Mouse (Mus musculus) T-helper 2 cell (primary cell): ENCODE measurements around the gene Sigmar1.

ENCODE experiments used
- in situ Hi-C: fragments of 300-600 bp; cut with MboI, MseI; formaldehyde crosslinking; loops from one replicate; pipeline ENCODE4 v1.15.1; 2025; ENCODE audit warnings: high pct_unique_total_duplicates

The Sigmar1 gene

DNA sequence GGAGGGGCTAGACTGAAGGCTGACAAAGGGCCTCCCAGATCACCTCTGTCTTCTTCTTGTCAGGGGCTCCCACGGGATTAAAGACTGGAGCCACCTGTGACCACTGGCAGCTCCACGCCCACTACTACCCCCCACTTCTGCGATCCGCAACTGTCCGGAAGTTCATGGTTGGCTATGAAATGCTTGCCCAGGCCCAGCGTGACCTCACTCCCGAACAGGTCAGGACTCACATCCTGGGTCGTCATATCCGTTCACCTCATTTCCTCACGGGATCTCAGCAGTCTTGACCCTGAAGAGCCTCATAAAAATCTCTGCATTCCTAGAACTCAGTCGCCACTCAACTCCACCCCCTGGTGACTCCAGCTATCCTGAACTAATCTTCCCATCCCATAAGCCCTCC lies 2.1 kb upstream of the Sigmar1 start:
- in situ Hi-C loops, result loop anchor here (25.0 kb wide), 1 partner anchor 504 kb away; the partner anchor contains the start of gene Ccl21b

- in situ Hi-C loops, result loop anchor here (25.0 kb wide), 1 partner anchor 505 kb away; the partner anchor contains the start of gene Ccl21b
Observed at GRCm38 (mm10) chr4:41757321-41757720, 1.4 kb upstream of the Sigmar1 start.

DNA sequence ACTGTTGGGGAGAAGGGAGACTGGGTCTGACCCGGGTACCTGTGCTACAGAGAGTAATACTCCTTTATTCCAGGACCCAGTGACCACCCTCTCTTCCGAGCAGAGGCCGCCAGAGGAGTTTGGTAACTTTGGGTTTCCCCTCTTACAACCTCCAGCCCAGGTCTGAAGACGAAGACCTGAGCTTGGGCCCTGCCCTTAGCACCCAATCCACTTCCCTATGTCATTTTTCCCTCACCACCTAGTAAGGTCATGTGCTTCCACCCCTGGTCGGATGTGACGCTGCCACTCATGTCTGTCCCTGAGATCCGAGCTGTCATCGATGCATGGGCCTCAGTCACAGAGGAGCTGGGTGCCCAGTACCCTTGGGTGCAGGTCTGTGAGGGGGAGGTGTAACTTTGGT lies 483 bp upstream of the Sigmar1 start:
- in situ Hi-C loops, result loop anchor here (25.0 kb wide), 1 partner anchor 506 kb away; the partner anchor contains the start of gene Ccl21b

DNA sequence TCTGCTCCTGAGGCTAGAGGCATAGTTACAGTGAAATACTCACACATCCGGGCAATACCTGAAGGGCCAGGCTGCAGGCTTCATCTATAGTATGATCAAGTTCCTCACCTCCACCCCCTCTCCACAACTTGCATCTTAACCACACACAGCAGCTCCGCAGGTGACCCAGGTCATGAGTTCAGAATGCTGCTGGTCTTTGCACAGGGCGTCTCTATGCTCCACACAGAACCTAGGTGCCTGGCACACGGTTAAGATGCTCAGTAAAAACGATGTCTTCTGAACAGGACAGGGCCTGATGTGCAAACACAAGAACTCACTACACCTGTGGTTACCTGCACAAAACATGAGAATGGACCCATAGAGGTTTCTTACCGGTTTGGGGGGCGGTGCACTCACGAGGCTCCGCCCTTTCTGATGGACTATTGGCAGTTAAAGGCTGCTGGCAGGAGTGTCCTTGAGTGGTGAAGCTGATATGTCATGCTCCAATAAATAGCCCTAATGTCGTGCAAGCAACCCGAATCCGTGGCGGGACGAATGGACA lies 1.1 kb downstream of the Sigmar1 start, which contains the start of gene Galt:
Gene Galt, plus strand, starts transcription at position 432 of the 541 bp plus-strand sequence.
- in situ Hi-C loops, result loop anchor here (25.0 kb wide), 1 partner anchor 507 kb away; the partner anchor contains the start of gene Ccl21b

DNA sequence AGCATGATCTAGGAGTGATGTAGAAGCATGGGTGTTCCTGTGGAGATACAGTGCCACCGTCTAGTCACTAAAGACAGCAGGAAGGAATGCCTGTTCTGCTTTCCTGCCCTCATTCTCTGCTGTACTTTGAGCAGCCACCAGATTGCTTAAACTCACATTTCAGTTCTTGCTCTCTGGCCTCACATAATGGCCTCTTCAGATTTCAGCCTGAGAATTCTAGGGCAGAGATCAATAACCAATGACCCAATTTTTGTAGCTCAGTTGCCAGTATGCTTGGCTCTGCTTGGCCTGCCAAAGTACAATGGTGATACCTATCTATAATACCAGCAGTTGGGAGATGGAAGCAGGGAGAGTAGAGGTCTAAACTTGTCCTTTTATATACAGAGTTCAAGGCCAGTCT lies 10.9 kb downstream of the Sigmar1 start:
- in situ Hi-C loops, result loop anchor here (25.0 kb wide), 1 partner anchor 1033 kb away; the partner anchor contains the start of genes Aptx and Dnaja1

DNA sequence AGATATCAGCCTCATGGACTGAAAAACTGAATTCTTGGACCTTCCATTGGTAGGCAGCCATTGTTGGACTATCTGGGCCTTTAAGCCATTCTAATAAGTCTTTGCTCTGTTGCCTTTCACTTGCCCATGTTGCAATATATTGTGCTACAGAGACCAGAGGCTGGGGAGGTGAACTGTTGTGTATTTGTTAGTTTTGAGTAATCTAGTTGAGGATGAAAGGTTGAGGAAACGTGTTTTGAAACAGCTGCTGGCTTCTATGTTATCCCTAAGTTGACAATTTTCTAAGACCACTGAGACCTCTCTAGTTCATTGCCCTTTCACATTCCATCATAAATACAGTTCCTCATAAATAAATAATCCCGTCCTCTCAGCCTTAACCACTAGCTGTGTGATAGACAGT lies 11.8 kb downstream of the Sigmar1 start:
- in situ Hi-C loops, result loop anchor here (25.0 kb wide), 1 partner anchor 1032 kb away; the partner anchor contains the start of genes Aptx and Dnaja1

- in situ Hi-C loops, result loop anchor here (25.0 kb wide), 1 partner anchor 1029 kb away; the partner anchor contains the start of genes Aptx and Dnaja1
Observed at GRCm38 (mm10) chr4:41741158-41741560, 14.8 kb downstream of the Sigmar1 start.

DNA sequence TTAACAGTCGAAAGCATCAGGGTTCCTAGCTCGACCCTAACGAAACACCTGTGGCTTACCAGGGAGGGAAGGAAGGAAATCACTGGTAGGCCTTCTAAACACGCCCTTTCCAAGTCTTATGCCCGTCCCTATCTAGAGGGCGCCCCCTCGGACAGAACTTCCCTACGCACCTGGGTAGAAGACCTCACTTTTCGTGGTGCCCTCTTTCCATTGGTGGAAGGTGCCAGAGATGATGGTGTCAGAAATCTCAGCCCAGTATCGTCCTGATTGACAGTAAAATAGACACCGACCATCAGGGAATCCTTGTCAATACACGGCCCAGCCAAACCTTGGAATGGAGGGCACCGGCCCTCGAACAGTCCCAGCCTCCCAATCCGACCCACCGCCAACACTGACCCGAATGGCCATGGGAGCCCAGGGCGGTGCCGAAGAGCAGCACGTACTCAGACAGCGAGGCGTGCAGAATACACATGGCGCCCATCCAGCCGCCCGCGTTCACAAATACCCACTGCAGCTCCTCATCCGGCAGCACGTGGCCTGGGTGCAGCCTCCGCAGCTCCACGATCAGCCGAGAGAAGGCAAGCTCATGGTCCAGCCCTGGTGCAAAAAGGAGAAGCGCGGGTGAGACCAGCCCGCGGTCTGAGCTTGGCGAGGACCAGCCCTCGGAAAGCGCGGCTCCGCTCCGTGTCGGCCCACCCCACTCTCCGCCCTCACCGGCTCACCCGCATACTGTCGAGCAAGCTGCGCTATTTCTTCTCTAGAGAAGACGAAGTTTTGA lies 15.4 kb downstream of the Sigmar1 start:
- in situ Hi-C loops, result loop anchor here (25.0 kb wide), 1 partner anchor 1028 kb away; the partner anchor contains the start of genes Aptx and Dnaja1

GRCm38 (mm10) chr4:41739260-41739659 lies 16.7 kb downstream of the Sigmar1 start:
- in situ Hi-C loops, result loop anchor here (25.0 kb wide), 1 partner anchor 1027 kb away; the partner anchor contains the start of genes Aptx and Dnaja1

DNA sequence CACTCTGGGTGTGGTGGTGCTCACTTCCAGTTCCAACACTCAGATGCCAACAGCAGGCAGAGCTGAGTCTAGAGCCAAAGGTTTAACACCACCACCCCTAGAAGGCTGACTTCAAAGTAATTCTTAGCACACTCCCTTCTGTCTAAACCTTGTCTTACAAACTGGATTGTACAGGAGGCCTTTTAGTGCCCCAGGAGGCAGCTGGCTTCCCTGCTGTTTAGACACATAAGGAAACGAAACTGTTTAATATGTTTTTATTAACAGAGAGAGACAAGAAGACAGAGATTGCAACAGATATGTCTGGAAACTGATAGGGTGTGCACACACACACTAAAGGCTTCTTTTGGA lies 17.7 kb downstream of the Sigmar1 start:
- in situ Hi-C loops, result loop anchor here (25.0 kb wide), 1 partner anchor 1026 kb away; the partner anchor contains the start of genes Aptx and Dnaja1

DNA sequence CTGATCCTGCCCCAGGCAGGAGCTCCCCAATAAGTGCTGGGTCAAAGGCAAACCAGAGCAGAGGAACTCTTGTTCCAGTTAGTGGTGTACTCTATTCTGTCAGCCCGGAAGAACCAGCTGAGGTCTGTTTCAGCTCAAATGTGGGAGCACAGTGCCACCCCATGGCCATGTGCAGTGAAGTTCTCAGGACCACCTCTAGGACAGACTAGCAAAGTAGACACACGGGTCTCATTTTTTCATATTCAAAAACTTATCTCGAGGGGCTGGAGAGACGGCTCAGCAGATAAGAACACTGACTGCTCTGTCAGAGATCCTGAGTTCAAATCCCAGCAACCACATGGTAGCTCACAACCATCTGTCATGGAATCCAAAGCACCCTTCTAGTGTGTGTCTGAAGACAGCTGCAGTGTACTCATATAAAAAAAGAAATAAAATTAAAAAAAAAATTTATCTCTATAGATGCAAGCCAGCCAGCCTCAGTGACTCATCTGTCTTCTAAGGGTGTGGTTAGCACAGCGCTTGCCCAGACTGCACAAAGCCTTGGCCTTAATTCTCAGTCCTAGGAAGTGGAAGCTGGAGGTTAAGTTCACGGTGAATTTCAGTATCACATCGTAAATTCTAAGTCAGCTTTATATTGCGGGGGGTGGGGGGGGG lies 18.2 kb downstream of the Sigmar1 start:
- in situ Hi-C loops, result loop anchor here (25.0 kb wide), 1 partner anchor 1025 kb away; the partner anchor contains the start of genes Aptx and Dnaja1

DNA sequence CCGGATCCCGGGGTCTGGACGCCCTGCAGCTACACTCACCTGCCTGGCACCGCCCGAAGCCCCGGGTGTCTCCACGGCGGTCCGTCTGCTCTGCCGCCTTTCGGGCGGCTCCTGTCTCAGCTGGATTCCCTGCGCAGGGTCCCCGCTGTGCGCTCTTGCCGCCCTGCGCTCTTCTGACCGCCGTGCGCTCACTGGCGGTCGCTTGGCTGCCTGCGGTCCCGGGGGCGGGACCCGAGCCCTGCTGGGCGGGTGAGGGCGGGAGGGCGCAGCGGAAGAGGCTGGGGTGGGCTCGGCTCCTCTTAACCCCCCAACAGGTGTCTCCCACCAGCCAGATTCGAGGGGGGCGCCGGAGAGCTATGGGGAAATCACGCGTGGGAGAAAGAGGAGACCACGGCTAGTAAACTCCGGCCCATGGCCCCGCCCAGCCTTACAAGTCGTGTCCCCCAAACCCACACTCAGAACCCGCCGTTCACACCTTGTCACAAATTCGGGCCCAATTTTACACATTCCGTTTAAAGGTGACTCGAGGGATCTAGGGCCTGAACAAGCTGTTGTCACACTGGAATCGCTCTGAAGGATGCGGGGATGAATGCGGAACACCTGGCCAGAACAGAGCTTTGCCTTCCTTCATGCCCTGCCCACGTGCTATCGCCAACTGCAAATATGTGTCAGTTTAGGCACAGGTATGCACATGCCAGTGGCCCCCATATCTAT lies 24.7 kb downstream of the Sigmar1 start, which contains the start of gene Arid3c:
Gene Arid3c, minus strand, starts transcription at position 91 of the 714 bp plus-strand sequence.
- in situ Hi-C loops, result loop anchor here (25.0 kb wide), 1 partner anchor 1019 kb away; the partner anchor contains the start of genes Aptx and Dnaja1

- in situ Hi-C loops, result loop anchor here (5.0 to 25.0 kb wide), 2 partner anchors 1015 to 1320 kb away; partner anchors contain the start of genes Aptx, Dnaja1 and Fam214b
Observed at GRCm38 (mm10) chr4:41726826-41727621, 28.9 kb downstream of the Sigmar1 start.

GRCm38 (mm10) chr4:41722918-41723351 lies 33.0 kb downstream of the Sigmar1 start, which contains the start of gene Dctn3:
Gene Dctn3 (minus strand): TSS chr4:41723170.
- in situ Hi-C loops, result no loop called here

- in situ Hi-C loops, result loop anchor here (10.0 kb wide), 2 partner anchors 872 to 1452 kb away; partner anchors contain the start of genes Smim27 and Topors
Observed at GRCm38 (mm10) chr4:41716834-41717233, 39.1 kb downstream of the Sigmar1 start.

DNA sequence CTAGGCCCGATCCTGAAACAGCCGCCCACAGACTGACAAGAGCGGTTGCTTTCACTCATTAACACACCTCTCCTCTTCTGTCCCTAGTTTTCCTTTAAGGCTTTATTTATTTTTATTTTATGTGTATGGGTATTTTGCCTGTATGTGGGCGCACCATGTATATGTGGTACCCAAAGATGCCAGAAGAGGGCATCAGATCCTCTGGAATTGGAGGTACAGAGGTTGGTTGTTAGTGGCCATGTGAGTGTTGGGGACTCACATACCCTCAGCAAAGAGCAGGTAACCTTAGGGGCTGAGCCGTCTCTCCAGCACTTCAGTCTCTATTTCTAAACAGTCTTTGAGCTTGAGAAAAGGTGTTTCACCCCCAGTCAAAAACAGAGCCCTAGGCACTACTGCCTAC lies 40.4 kb downstream of the Sigmar1 start:
- in situ Hi-C loops, result loop anchor here (10.0 kb wide), 2 partner anchors 871 to 1451 kb away; partner anchors contain the start of genes Smim27 and Topors

DNA sequence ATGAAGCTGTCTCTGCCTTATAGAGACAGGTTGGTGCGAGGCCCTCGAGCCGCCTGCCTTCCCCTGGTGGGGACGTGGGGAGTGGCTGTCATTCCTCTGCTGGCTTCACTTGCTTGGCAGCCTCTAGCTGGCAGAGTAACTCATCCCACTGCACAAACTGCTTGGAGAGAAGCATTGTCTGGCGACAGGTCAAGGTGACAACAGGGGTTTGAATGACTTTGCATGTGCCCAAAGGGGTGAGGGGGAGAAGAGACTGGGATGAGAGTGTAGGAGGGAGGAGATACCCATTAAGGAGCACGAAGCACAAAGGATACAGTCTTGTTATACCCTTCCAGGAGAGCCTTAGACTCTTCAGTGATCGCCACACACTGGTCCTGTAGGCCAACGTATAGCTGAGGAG lies 40.9 kb downstream of the Sigmar1 start:
- in situ Hi-C loops, result loop anchor here (10.0 kb wide), 2 partner anchors 870 to 1450 kb away; partner anchors contain the start of genes Smim27 and Topors

- in situ Hi-C loops, result loop anchor here (10.0 kb wide), 2 partner anchors 869 to 1449 kb away; partner anchors contain the start of genes Smim27 and Topors
Observed at GRCm38 (mm10) chr4:41714276-41714675, 41.7 kb downstream of the Sigmar1 start.
